Mouse (Mus musculus) bone marrow macrophage, adult 2 months (primary cell): Measurements from ENCODE around the gene Esrrg.

Source experiments
- CTCF ChIP-seq: IDR thresholded peaks from 2 replicates; pipeline ENCODE4 v1.5.1; 2012; ENCODE audit warnings: low read depth, mild to moderate bottlenecking, low read length, moderate library complexity
- POLR2A ChIP-seq: IDR thresholded peaks from 2 replicates; pipeline ENCODE4 v1.6.1; 2012; ENCODE audit warnings: mild to moderate bottlenecking, low read depth, low read length, borderline replicate concordance

DNA sequence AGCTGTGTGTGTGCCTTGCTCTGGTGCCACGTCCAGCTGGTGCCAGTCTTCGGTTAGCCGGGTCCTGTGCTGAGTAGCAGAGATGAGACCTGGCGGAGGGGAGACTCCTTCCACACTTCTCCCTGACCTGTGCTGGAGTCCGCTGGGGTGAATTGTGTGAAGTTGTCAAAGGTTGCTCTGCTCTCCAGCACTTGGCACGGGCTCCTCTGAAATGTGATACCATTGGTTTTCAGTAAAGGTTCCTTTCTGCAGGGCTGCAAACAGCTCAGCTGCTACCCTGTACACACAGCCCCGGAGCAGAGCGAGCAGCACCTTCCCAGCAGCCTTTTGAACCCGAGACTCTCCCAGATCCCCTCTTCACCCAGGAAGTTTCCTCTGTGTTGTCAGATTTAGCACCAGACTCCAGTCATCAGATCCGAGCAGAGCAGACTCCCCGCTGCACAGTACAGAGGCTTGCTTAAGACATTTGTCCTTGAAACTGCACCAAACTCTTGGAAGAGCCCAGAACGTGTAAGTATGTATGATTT is 53.6 kb downstream of the Esrrg start:
- no peak for TF ChIP-seq CTCF
- no peak for TF ChIP-seq POLR2A
